Mouse (Mus musculus) kidney, embryonic 16.5 days (tissue): ENCODE data around the gene Kif1b. TPM values are rescaled to one million over a fixed set of nuclear protein-coding genes. Genes with fewer than 3 reads are reported as not detected.

Source experiments
- ATAC-seq: fragments of 200-750 bp; cut with Nextera tagmentation; 2 replicates; pipeline ENCODE4 v1.8.0; 2017; ENCODE audit warnings: moderate TSS enrichment; ENCODE audit not compliant: low FRiP score, low TSS enrichment
- H3K27ac ChIP-seq: fragments of 300-500 bp; sonication (generic); 2 replicates; pipeline ENCODE4 v1.5.1; 2014; ENCODE audit warnings: low read length
- H3K27me3 ChIP-seq: fragments of 300-500 bp; sonication (generic); 2 replicates; pipeline ENCODE4 v1.6.1; 2014; ENCODE audit warnings: low read length, control low read depth, mixed read lengths; ENCODE audit not compliant: insufficient read depth
- H3K36me3 ChIP-seq: fragments of 300-500 bp; sonication (generic); 2 replicates; pipeline ENCODE4 v1.6.1; 2014; ENCODE audit warnings: low read length, control low read depth, mixed read lengths; ENCODE audit not compliant: insufficient read depth
- H3K4me1 ChIP-seq: fragments of 300-500 bp; sonication (generic); 2 replicates; pipeline ENCODE4 v1.6.1; 2014; ENCODE audit warnings: low read length, control low read depth, mixed read lengths; ENCODE audit not compliant: insufficient read depth
- H3K4me2 ChIP-seq: fragments of 300-500 bp; sonication (generic); replicated peaks from 2 replicates; pipeline ENCODE4 v1.6.1; 2014; ENCODE audit warnings: low read depth, low read length
- H3K4me3 ChIP-seq: fragments of 300-500 bp; sonication (generic); 2 replicates; pipeline ENCODE4 v1.5.1; 2014; ENCODE audit warnings: mild to moderate bottlenecking, low read length
- H3K9ac ChIP-seq: fragments of 300-500 bp; sonication (generic); replicated peaks from 2 replicates; pipeline ENCODE4 v1.6.1; 2014; ENCODE audit warnings: low read length
- H3K9me3 ChIP-seq: fragments of 300-500 bp; sonication (generic); 2 replicates; pipeline ENCODE4 v1.6.1; 2016; ENCODE audit warnings: low read length, control low read depth
- WGBS: fragments of 180-500 bp; shearing (Covaris S2); extraction: QIAGEN DNeasy Blood & Tissue Kit; methylation state at CpG from one replicate; pipeline ENCODE4 v1.1.7; 2014; 5-methylcytosine and 5-hydroxymethylcytosine counted together
- polyA plus RNA-seq: library from polyadenylated mRNA; unstranded; fragments of >200 nt; fragmentation: Nextera tagmentation; extraction: Ambion mirVana; gene quantifications from 2 replicates; pipeline ENCODE4 v1.2.1, GENCODE M21; 2015

Gene Kif1b
- polyA plus RNA-seq, 1 experiment from 2014 or later: 25.7 TPM

DNA sequence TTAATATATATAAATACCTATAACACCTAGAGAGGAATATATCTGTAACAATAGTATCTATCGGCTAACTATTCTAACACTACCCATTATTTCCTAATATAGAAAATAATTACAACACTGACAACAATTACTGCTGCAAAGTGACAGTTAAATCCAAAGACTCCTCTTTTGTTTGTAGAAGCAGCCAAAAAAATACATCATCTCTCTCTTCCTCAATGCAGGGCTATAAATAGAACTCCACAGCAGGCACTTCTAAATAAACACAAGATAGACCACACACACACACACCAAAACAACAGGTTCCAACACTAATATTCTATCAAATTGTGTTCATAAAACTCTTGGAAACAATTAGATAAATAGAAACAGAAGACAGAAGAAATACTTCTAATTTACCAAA is 21.8 kb downstream of the Kif1b start:
- ATAC-seq: no peak
- 80% methylated on average over 1 of the region's 1 CpGs for WGBS
- H3K36me3 ChIP-seq: 0 out of 2 replicates have a peak, but pooled peaks cover 8% of the 10 kb centered on the region
- H3K9me3 ChIP-seq: no peaks in the 10 kb centered on the region
- H3K9ac ChIP-seq: no peak overlapping the region
- peaks cover 13% of the 10 kb centered on the region; the same call in 1 of the 2 replicates for H3K4me1 ChIP-seq
- no peaks in the 10 kb centered on the region for H3K27me3 ChIP-seq
- no peak overlapping the region for H3K4me2 ChIP-seq
- no peak overlapping the region for H3K4me3 ChIP-seq
- no peak overlapping the region for H3K27ac ChIP-seq

GRCm38 (mm10) chr4:149283018-149283417 is 24.5 kb downstream of the Kif1b start:
- ATAC-seq: no peak
- Histone ChIP-seq H3K4me1 (peaks cover 16% of the 10 kb centered on the region; the same call in 1 of the 2 replicates), H3K4me3 (no peak overlapping the region), H3K27me3 (no peaks in the 10 kb centered on the region), H3K27ac (no peak overlapping the region), H3K36me3 (no peaks in the 10 kb centered on the region), H3K9ac (no peak overlapping the region), H3K9me3 (no peaks in the 10 kb centered on the region), H3K4me2 (no peak overlapping the region)
- WGBS: 80% methylated on average over 3 of the region's 3 CpGs

GRCm38 (mm10) chr4:149282025-149282738 is 25.3 kb downstream of the Kif1b start:
- Histone ChIP-seq H3K36me3 (no peaks in the 10 kb centered on the region), H3K4me1 (peaks cover 23% of the 10 kb centered on the region), H3K4me3 (no peak overlapping the region), H3K27me3 (no peaks in the 10 kb centered on the region), H3K4me2 (no peak overlapping the region), H3K9ac (no peak overlapping the region), H3K9me3 (no peaks in the 10 kb centered on the region), H3K27ac (no peak overlapping the region)
- ATAC-seq: no peak
- 70% methylated on average over 7 of the region's 7 CpGs for WGBS

DNA sequence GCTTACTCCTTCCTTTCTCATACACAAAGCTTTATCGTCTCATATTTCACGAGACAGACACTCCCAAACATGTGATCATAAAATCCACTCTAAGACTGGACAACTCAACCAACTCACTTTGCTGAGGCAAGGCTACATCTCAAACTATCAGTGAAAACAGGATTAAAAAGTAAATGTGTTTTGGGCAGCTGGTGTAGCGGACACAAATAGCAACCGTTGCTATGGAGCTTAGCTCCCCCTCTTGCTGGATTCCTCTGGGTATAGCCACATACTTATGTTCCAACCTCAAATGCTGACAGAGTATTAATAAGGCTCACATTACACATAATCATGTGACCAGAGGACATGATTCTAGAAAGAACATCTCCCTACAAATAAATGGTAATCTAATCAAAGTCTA is 29.9 kb downstream of the Kif1b start:
- no peak overlapping the region for H3K9ac ChIP-seq
- H3K4me3 ChIP-seq: no peak overlapping the region
- no peaks in the 10 kb centered on the region for H3K27me3 ChIP-seq
- peaks cover 17% of the 10 kb centered on the region for H3K36me3 ChIP-seq
- H3K27ac ChIP-seq: no peak overlapping the region
- H3K9me3 ChIP-seq: peaks cover 3% of the 10 kb centered on the region
- ATAC-seq: 0 out of 2 replicates have a peak, but pooled peaks have one; percentile 73
- peak overlapping the region; percentile 15; the same call in 1 of the 2 replicates for H3K4me2 ChIP-seq
- 53% methylated on average over 4 of the region's 4 CpGs for WGBS
- H3K4me1 ChIP-seq: peaks cover 15% of the 10 kb centered on the region

DNA sequence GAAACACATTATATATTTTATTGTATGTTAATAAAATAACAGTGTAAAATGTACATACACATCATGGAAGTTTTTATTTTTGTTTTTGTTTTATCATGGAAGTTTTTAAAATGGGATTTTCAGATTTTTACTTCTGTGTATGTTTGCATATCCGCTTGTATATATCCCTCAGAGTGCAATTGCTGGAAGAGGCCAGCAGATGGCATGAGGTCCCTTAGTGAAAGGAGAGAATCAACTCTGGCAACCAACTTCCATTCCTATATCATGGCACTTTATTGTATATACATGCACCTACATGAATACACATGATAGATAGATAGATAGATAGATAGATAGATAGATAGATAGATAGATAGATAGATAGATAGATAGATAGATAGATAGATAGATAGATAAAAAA is 34.4 kb downstream of the Kif1b start:
- H3K27me3 ChIP-seq: no peaks in the 10 kb centered on the region
- H3K4me3 ChIP-seq: no peak overlapping the region
- WGBS: 97% methylated on average over 1 of the region's 1 CpGs
- peaks cover 8% of the 10 kb centered on the region for H3K4me1 ChIP-seq
- no peak for ATAC-seq
- no peak overlapping the region for H3K4me2 ChIP-seq
- no peak overlapping the region for H3K9ac ChIP-seq
- peaks cover 3% of the 10 kb centered on the region for H3K9me3 ChIP-seq
- H3K36me3 ChIP-seq: peaks cover 30% of the 10 kb centered on the region
- H3K27ac ChIP-seq: no peak overlapping the region

- 92% methylated on average over 6 of the region's 6 CpGs for WGBS
- ATAC-seq: no peak
- H3K36me3 ChIP-seq: peaks cover 43% of the 10 kb centered on the region
These were observed 37.0 kb downstream of the Kif1b start for GRCm38 (mm10) chr4:149270541-149270940.

GRCm38 (mm10) chr4:149269026-149269425 is 38.5 kb downstream of the Kif1b start:
- Histone ChIP-seq H3K9me3 (peaks cover 3% of the 10 kb centered on the region), H3K27me3 (no peaks in the 10 kb centered on the region), H3K4me1 (no peaks in the 10 kb centered on the region), H3K9ac (no peak overlapping the region), H3K4me2 (no peak overlapping the region), H3K27ac (no peak overlapping the region), H3K4me3 (no peak overlapping the region), H3K36me3 (peaks cover 35% of the 10 kb centered on the region)
- no peak for ATAC-seq
- WGBS: 76% methylated on average over 4 of the region's 4 CpGs

More at GRCm38 (mm10) chr4:149270541-149270940, 37.0 kb downstream of the Kif1b start:
- H3K9me3 ChIP-seq: peaks cover 3% of the 10 kb centered on the region
- no peak overlapping the region for H3K4me2 ChIP-seq
- H3K27me3 ChIP-seq: no peaks in the 10 kb centered on the region
- no peak overlapping the region for H3K4me3 ChIP-seq
- H3K4me1 ChIP-seq: no peaks in the 10 kb centered on the region
- H3K9ac ChIP-seq: no peak overlapping the region
- no peak overlapping the region for H3K27ac ChIP-seq

DNA sequence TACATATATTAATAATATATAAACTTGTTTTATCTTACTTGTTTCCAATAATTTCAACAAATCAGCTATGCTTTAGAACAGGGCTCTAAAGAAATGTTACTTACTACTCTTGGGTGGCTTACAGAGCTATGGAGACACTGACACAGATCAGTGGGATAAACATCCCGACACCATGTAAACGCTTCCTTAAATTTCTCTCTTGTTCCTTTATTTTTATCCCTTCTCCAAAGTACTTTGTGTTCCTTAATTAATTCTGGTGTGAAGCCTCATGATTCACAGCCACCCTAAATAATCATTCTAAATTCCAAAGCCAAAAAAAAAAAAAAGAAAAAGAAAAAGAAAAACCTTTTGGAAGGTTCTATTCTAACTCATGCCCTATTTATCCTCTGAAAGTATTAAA is 42.6 kb downstream of the Kif1b start:
- ATAC-seq: no peak
- Histone ChIP-seq H3K4me1 (no peaks in the 10 kb centered on the region), H3K27me3 (no peaks in the 10 kb centered on the region), H3K36me3 (peaks cover 17% of the 10 kb centered on the region), H3K4me2 (no peak overlapping the region), H3K9me3 (no peaks in the 10 kb centered on the region), H3K27ac (no peak overlapping the region), H3K9ac (no peak overlapping the region), H3K4me3 (no peak overlapping the region)
- WGBS: 95% methylated on average over 2 of the region's 2 CpGs

DNA sequence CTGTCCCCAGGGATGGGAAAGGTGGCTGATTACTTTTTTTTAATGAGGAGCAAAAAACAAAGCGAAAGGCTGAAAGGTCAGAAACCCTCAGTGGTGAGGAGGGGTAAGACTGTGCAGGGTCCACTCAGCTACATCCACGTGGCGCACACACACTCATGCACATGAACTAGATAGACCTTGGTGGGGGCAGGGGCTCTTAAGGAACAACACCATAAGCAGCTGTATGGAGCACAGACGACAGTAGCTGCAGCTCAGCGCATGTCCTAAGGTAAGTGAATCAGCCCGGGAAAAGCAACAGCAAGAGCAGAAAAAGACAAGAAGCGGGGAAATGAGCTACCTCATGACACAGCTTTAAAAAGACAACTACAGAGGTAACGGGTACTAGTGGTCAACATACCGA is 44.3 kb downstream of the Kif1b start:
- no peaks in the 10 kb centered on the region for H3K4me1 ChIP-seq
- H3K9me3 ChIP-seq: no peaks in the 10 kb centered on the region
- H3K9ac ChIP-seq: no peak overlapping the region
- H3K27me3 ChIP-seq: no peaks in the 10 kb centered on the region
- ATAC-seq: no peak
- H3K4me3 ChIP-seq: no peak overlapping the region
- no peak overlapping the region for H3K4me2 ChIP-seq
- H3K36me3 ChIP-seq: peaks cover 14% of the 10 kb centered on the region; the same call in 1 of the 2 replicates
- H3K27ac ChIP-seq: no peak overlapping the region
- 87% methylated on average over 9 of the region's 9 CpGs for WGBS

DNA sequence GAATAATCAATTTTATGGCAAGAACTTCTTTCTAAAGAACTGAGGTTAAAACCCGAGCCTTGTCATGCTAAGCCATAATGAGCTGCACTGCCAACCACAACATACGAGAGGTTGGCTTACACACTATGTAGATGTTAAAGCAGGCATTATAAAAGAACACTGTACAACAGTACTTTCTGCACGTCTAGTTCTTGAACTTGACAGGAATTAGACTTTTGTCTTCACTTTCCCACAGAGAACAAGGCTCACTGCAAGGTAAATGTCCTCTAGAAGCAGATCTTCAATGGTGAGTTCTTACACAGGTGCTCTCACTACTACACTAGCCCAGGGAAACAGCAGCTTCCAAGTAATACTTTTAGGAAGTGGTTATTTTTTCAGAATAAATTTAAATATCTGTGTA is 46.0 kb downstream of the Kif1b start:
- ATAC-seq: no peak
- Histone ChIP-seq H3K4me1 (no peaks in the 10 kb centered on the region), H3K4me2 (no peak overlapping the region), H3K36me3 (peaks cover 10% of the 10 kb centered on the region; the same call in 1 of the 2 replicates), H3K9ac (no peak overlapping the region), H3K4me3 (no peak overlapping the region), H3K9me3 (no peaks in the 10 kb centered on the region), H3K27me3 (no peaks in the 10 kb centered on the region), H3K27ac (no peak overlapping the region)
- 75% methylated on average over 3 of the region's 3 CpGs for WGBS
